Mouse (Mus musculus) kidney, embryonic 14.5 days (tissue): ENCODE data around the gene Fam193b. TPM values are rescaled to one million over a fixed set of nuclear protein-coding genes. Genes with fewer than 3 reads are reported as not detected.
"Not testable (repeated sequence)": the region's sequence is repeated elsewhere in the genome, so short reads cannot be mapped to it uniquely, and the experiment has no call there.

Source experiments
- ATAC-seq: fragments of 200-750 bp; cut with Nextera tagmentation; 2 replicates; pipeline ENCODE4 v1.8.0; 2017; ENCODE audit warnings: moderate number of reproducible peaks, mild to moderate bottlenecking, moderate TSS enrichment, moderate library complexity; ENCODE audit not compliant: low FRiP score, low TSS enrichment
- H3K27ac ChIP-seq: fragments of 300-500 bp; sonication (generic); 2 replicates; pipeline ENCODE4 v1.5.1; 2014; ENCODE audit warnings: low read depth, mild to moderate bottlenecking, low read length, moderate library complexity, mixed read lengths
- H3K27me3 ChIP-seq: fragments of 300-500 bp; sonication (generic); 2 replicates; pipeline ENCODE4 v1.6.1; 2014; ENCODE audit warnings: mild to moderate bottlenecking, low read length; ENCODE audit not compliant: control insufficient read depth, insufficient read depth
- H3K36me3 ChIP-seq: fragments of 300-500 bp; sonication (generic); 2 replicates; pipeline ENCODE4 v1.6.1; 2014; ENCODE audit warnings: low read length, mixed read lengths; ENCODE audit not compliant: control insufficient read depth, insufficient read depth
- H3K4me1 ChIP-seq: fragments of 300-500 bp; sonication (generic); 2 replicates; pipeline ENCODE4 v1.6.1; 2014; ENCODE audit warnings: low read length, mixed read lengths; ENCODE audit not compliant: control insufficient read depth, insufficient read depth
- H3K4me2 ChIP-seq: fragments of 300-500 bp; sonication (generic); replicated peaks from 2 replicates; pipeline ENCODE4 v1.6.1; 2014; ENCODE audit warnings: low read depth, mild to moderate bottlenecking, low read length
- H3K4me3 ChIP-seq: fragments of 300-500 bp; sonication (generic); 2 replicates; pipeline ENCODE4 v1.5.1; 2014; ENCODE audit warnings: mild to moderate bottlenecking, low read length
- H3K9ac ChIP-seq: fragments of 300-500 bp; sonication (generic); 2 replicates; pipeline ENCODE4 v1.6.1; 2014; ENCODE audit warnings: low read depth, mild to moderate bottlenecking, low read length, moderate library complexity
- H3K9me3 ChIP-seq: fragments of 300-500 bp; sonication (generic); 2 replicates; pipeline ENCODE4 v1.6.1; 2016; ENCODE audit warnings: low read length; ENCODE audit not compliant: control insufficient read depth
- WGBS: fragments of 180-500 bp; shearing (Covaris S2); extraction: QIAGEN DNeasy Blood & Tissue Kit; methylation state at CpG from one replicate; pipeline ENCODE4 v1.1.7; 2014; 5-methylcytosine and 5-hydroxymethylcytosine counted together
- polyA plus RNA-seq: library from polyadenylated mRNA; unstranded; fragments of >200 nt; fragmentation: Nextera tagmentation; extraction: Ambion mirVana; gene quantifications from 2 replicates; pipeline ENCODE4 v1.2.1, GENCODE M21; 2014

Gene Fam193b
- polyA plus RNA-seq, 1 experiment from 2014 or later: 39.3 TPM

- WGBS: 83% methylated on average over 4 of the region's 4 CpGs
- H3K27ac ChIP-seq: no peak overlapping the region
- H3K4me2 ChIP-seq: no peak overlapping the region
- no peaks in the 10 kb centered on the region for H3K4me1 ChIP-seq
- no peak overlapping the region for H3K9ac ChIP-seq
- no peak overlapping the region for H3K4me3 ChIP-seq
- H3K27me3 ChIP-seq: no peaks in the 10 kb centered on the region
- no peaks in the 10 kb centered on the region for H3K36me3 ChIP-seq
- H3K9me3 ChIP-seq: peaks cover 3% of the 10 kb centered on the region; the same call in 1 of the 2 replicates
- no peak for ATAC-seq
These were observed 7.2 kb upstream of the Fam193b start for GRCm38 (mm10) chr13:55578086-55578485.

GRCm38 (mm10) chr13:55576872-55577271, 6.0 kb upstream of the Fam193b start:
- H3K27me3 ChIP-seq, H3K9me3 ChIP-seq, H3K4me2 ChIP-seq, H3K27ac ChIP-seq, H3K4me1 ChIP-seq, H3K4me3 ChIP-seq, H3K36me3 ChIP-seq, H3K9ac ChIP-seq, ATAC-seq: not testable (repeated sequence)
- WGBS: 90% methylated on average over 7 of the region's 7 CpGs

- no peak overlapping the region for H3K4me2 ChIP-seq
- no peak for ATAC-seq
- no peaks in the 10 kb centered on the region for H3K4me1 ChIP-seq
- no peak overlapping the region for H3K27ac ChIP-seq
- H3K27me3 ChIP-seq: no peaks in the 10 kb centered on the region
- no peaks in the 10 kb centered on the region for H3K36me3 ChIP-seq
- no peak overlapping the region for H3K4me3 ChIP-seq
- no peak overlapping the region for H3K9ac ChIP-seq
- peaks cover 3% of the 10 kb centered on the region; the same call in 1 of the 2 replicates for H3K9me3 ChIP-seq
- 57% methylated on average over 5 of the region's 5 CpGs for WGBS
These were observed 5.0 kb upstream of the Fam193b start for GRCm38 (mm10) chr13:55575932-55576331.

- ATAC-seq: no peak
- peaks cover 4% of the 10 kb centered on the region; the same call in 1 of the 2 replicates for H3K4me1 ChIP-seq
- H3K4me3 ChIP-seq: no peak overlapping the region
- H3K9me3 ChIP-seq: peaks cover 3% of the 10 kb centered on the region; the same call in 1 of the 2 replicates
- H3K36me3 ChIP-seq: no peaks in the 10 kb centered on the region
- no peaks in the 10 kb centered on the region for H3K27me3 ChIP-seq
- no peak overlapping the region for H3K9ac ChIP-seq
- no peak overlapping the region for H3K4me2 ChIP-seq
- 64% methylated on average over 5 of the region's 5 CpGs for WGBS
- no peak overlapping the region for H3K27ac ChIP-seq
These were observed 3.4 kb upstream of the Fam193b start for GRCm38 (mm10) chr13:55574321-55574720.

- H3K4me1 ChIP-seq: peaks cover 8% of the 10 kb centered on the region; the same call in 1 of the 2 replicates
- H3K27me3 ChIP-seq: no peaks in the 10 kb centered on the region
- H3K4me3 ChIP-seq: no peak within 1 kb of the TSS
- peaks cover 3% of the 10 kb centered on the region; the same call in 1 of the 2 replicates for H3K36me3 ChIP-seq
- no peak within 1 kb of the TSS for H3K4me2 ChIP-seq
- no peak within 1 kb of the TSS for H3K27ac ChIP-seq
- 97% methylated on average over 2 of the region's 2 CpGs for WGBS
- ATAC-seq: no peak
- H3K9me3 ChIP-seq: peaks cover 3% of the 10 kb centered on the region; the same call in 1 of the 2 replicates
- H3K9ac ChIP-seq: no peak within 1 kb of the TSS
These were observed 2.5 kb upstream of the Fam193b start, which contains the start of gene Tmed9 for GRCm38 (mm10) chr13:55573432-55573831. Gene Tmed9 (plus strand): TSS chr13:55573732.

- H3K4me2 ChIP-seq: peak overlapping the region; percentile 66
- WGBS: 82% methylated on average over 2 of the region's 2 CpGs
- H3K4me1 ChIP-seq: peaks cover 8% of the 10 kb centered on the region; the same call in 1 of the 2 replicates
- H3K27me3 ChIP-seq: no peaks in the 10 kb centered on the region
- no peak overlapping the region for H3K4me3 ChIP-seq
- H3K9me3 ChIP-seq: peaks cover 3% of the 10 kb centered on the region; the same call in 1 of the 2 replicates
- ATAC-seq: no peak
- no peak overlapping the region for H3K9ac ChIP-seq
- peaks cover 7% of the 10 kb centered on the region; the same call in 1 of the 2 replicates for H3K36me3 ChIP-seq
- H3K27ac ChIP-seq: no peak overlapping the region
These were observed 1.1 kb upstream of the Fam193b start for GRCm38 (mm10) chr13:55571977-55572376.

GRCm38 (mm10) chr13:55570286-55570973, 490 bp downstream of the Fam193b start:
- Histone ChIP-seq H3K4me3 (peak overlapping the region; percentile 97), H3K27me3 (no peaks in the 10 kb centered on the region)

GRCm38 (mm10) chr13:55569726-55570285, 1.1 kb downstream of the Fam193b start:
- Histone ChIP-seq H3K27ac (peak overlapping the region; percentile 87; the same call in 1 of the 2 replicates), H3K4me1 (peaks cover 8% of the 10 kb centered on the region; the same call in 1 of the 2 replicates), H3K9ac (peak overlapping the region; percentile 97), H3K36me3 (peaks cover 21% of the 10 kb centered on the region; the same call in 1 of the 2 replicates), H3K4me2 (peak overlapping the region; percentile 66), H3K9me3 (peaks cover 3% of the 10 kb centered on the region; the same call in 1 of the 2 replicates), H3K27me3 (no peaks in the 10 kb centered on the region), H3K4me3 (peak overlapping the region; percentile 97)
- peak; percentile 7; the same call in 1 of the 2 replicates for ATAC-seq
- 4% methylated on average over 16 of the region's 16 CpGs for WGBS

More at GRCm38 (mm10) chr13:55570286-55570973, 490 bp downstream of the Fam193b start:
- Histone ChIP-seq H3K4me1 (peaks cover 8% of the 10 kb centered on the region; the same call in 1 of the 2 replicates), H3K36me3 (peaks cover 17% of the 10 kb centered on the region; the same call in 1 of the 2 replicates), H3K4me2 (peak overlapping the region; percentile 66), H3K9me3 (peaks cover 3% of the 10 kb centered on the region; the same call in 1 of the 2 replicates), H3K9ac (peak overlapping the region; percentile 97), H3K27ac (peak overlapping the region; percentile 87)
- ATAC-seq: peak; percentile 78
- 0% methylated on average over 47 of the region's 47 CpGs for WGBS

- not testable (repeated sequence) for H3K4me2 ChIP-seq, H3K9ac ChIP-seq, H3K4me1 ChIP-seq, H3K27me3 ChIP-seq, H3K9me3 ChIP-seq, ATAC-seq, H3K4me3 ChIP-seq, H3K27ac ChIP-seq
- WGBS: 85% methylated on average over 4 of the region's 4 CpGs
- peaks cover 29% of the 10 kb centered on the region; the same call in 1 of the 2 replicates for H3K36me3 ChIP-seq
These were observed 2.4 kb downstream of the Fam193b start for GRCm38 (mm10) chr13:55568524-55568923.
